Mouse (Mus musculus): ENCODE results near the gene Sumf2. TPM values are rescaled to one million over a fixed set of nuclear protein-coding genes. Genes with fewer than 3 reads are reported as not detected.

The Sumf2 gene
- total and polyA plus RNA-seq, 3 experiments = 32.9 to 35.8 TPM; not detected in 1

GRCm38 (mm10) chr5:129847558-129847820 lies 703 bp downstream of the Sumf2 start:
- Histone ChIP-seq H3K27me3 (ENCODE audit: control insufficient read depth in 1 of 2, insufficient read depth in 2 of 2, low read length in 2 of 2) (no peaks in the 10 kb centered on the region), H3K4me1 (ENCODE audit: control insufficient read depth in 1 of 2, insufficient read depth in 2 of 2, low read length in 2 of 2) (peaks cover 2 to 13% of the 10 kb centered on the region in 2 experiments; a peak in 2 of 4 replicates), H3K79me2 (ENCODE audit: control insufficient read depth, insufficient read depth, low read length, poor library complexity) (peaks cover 18% of the 10 kb centered on the region), H3K27ac (ENCODE audit: control insufficient read depth, low read depth, low read length) (peak overlapping the region; percentile 81), H3K4me3 (ENCODE audit: control insufficient read depth in 1 of 2, insufficient read depth in 1 of 2, low read depth in 2 of 2, low read length in 2 of 2) (peak overlapping the region; percentile 77 to 78), H3K9me3 (replicated peaks; ENCODE audit: insufficient read depth, low read length) (no peaks in the 10 kb centered on the region), H3K9ac (ENCODE audit: control insufficient read depth, low read depth, low read length, poor library complexity, severe bottlenecking) (peak overlapping the region; percentile 87), H3K36me3 (ENCODE audit: control insufficient read depth in 1 of 2, insufficient read depth in 2 of 2, low read length in 2 of 2) (peaks cover 16 to 19% of the 10 kb centered on the region in 2 experiments)
- DNase-seq (ENCODE audit: low read depth, low spot score) = peak; percentile 63
- TF ChIP-seq RAD21 (IDR thresholded peaks at IDR 0.05; ENCODE audit: low read depth, low read length) = no peak

- no peak for DNase-seq (ENCODE audit: low read depth, low spot score)
- peaks cover 0 to 2% of the 10 kb centered on the region in 2 experiments; a peak in 2 of 4 replicates for H3K36me3 ChIP-seq (ENCODE audit: control insufficient read depth in 1 of 2, insufficient read depth in 2 of 2, low read length in 2 of 2)
- H3K9ac ChIP-seq (ENCODE audit: control insufficient read depth, low read depth, low read length, poor library complexity, severe bottlenecking) = no peak overlapping the region
- no peaks in the 10 kb centered on the region for H3K27me3 ChIP-seq (ENCODE audit: control insufficient read depth in 1 of 2, insufficient read depth in 2 of 2, low read length in 2 of 2)
- no peak overlapping the region for H3K4me3 ChIP-seq (ENCODE audit: control insufficient read depth in 1 of 2, insufficient read depth in 1 of 2, low read depth in 2 of 2, low read length in 2 of 2)
- no peak overlapping the region for H3K27ac ChIP-seq (ENCODE audit: control insufficient read depth, low read depth, low read length)
- H3K79me2 ChIP-seq (ENCODE audit: control insufficient read depth, insufficient read depth, low read length, poor library complexity) = no peaks in the 10 kb centered on the region
- no peaks in the 10 kb centered on the region for H3K9me3 ChIP-seq (replicated peaks; ENCODE audit: insufficient read depth, low read length)
- TF ChIP-seq CTCF (IDR thresholded peaks at IDR 0.05 in 2 of 3, conservative IDR thresholded peaks at IDR 0.05 in 1 of 3; ENCODE audit: control insufficient read depth in 1 of 3, insufficient read depth in 1 of 3, low read depth in 2 of 3, low read length in 3 of 3, poor library complexity in 1 of 3, severe bottlenecking in 1 of 3) (0 out of 6 replicates have a peak, but pooled peaks of 1 of the 3 experiments have one; percentile 15), E2F4 (IDR thresholded peaks at IDR 0.05; ENCODE audit: borderline replicate concordance, low read depth, low read length) (no peak), ZNF384 (IDR thresholded peaks at IDR 0.05; ENCODE audit: low read depth, low read length) (no peak)
- H3K4me1 ChIP-seq (ENCODE audit: control insufficient read depth in 1 of 2, insufficient read depth in 2 of 2, low read length in 2 of 2) = no peaks in the 10 kb centered on the region
Observed at GRCm38 (mm10) chr5:129855163-129855562, 8.4 kb downstream of the Sumf2 start.

GRCm38 (mm10) chr5:129856414-129856813 lies 9.6 kb downstream of the Sumf2 start:
- peak; percentile 56 for DNase-seq (ENCODE audit: low read depth, low spot score)
- H3K9me3 ChIP-seq (replicated peaks; ENCODE audit: insufficient read depth, low read length) = no peaks in the 10 kb centered on the region
- H3K9ac ChIP-seq (ENCODE audit: control insufficient read depth, low read depth, low read length, poor library complexity, severe bottlenecking) = no peak overlapping the region
- TF ChIP-seq CTCF (IDR thresholded peaks at IDR 0.05 in 2 of 3, conservative IDR thresholded peaks at IDR 0.05 in 1 of 3; ENCODE audit: control insufficient read depth in 1 of 3, insufficient read depth in 1 of 3, low read depth in 2 of 3, low read length in 3 of 3, poor library complexity in 1 of 3, severe bottlenecking in 1 of 3) (peak; percentile 39 to 53 (median 41); a peak in 5 of 6 replicates), ELF1 (IDR thresholded peaks at IDR 0.05; ENCODE audit: low read depth, low read length) (no peak)
- H3K36me3 ChIP-seq (ENCODE audit: control insufficient read depth in 1 of 2, insufficient read depth in 2 of 2, low read length in 2 of 2) = peaks cover 0 to 2% of the 10 kb centered on the region in 2 experiments; a peak in 1 of 4 replicates
- no peak overlapping the region for H3K4me3 ChIP-seq (ENCODE audit: control insufficient read depth in 1 of 2, insufficient read depth in 1 of 2, low read depth in 2 of 2, low read length in 2 of 2)
- H3K27me3 ChIP-seq (ENCODE audit: control insufficient read depth in 1 of 2, insufficient read depth in 2 of 2, low read length in 2 of 2) = no peaks in the 10 kb centered on the region
- no peaks in the 10 kb centered on the region for H3K4me1 ChIP-seq (ENCODE audit: control insufficient read depth in 1 of 2, insufficient read depth in 2 of 2, low read length in 2 of 2)
- no peaks in the 10 kb centered on the region for H3K79me2 ChIP-seq (ENCODE audit: control insufficient read depth, insufficient read depth, low read length, poor library complexity)
- H3K27ac ChIP-seq (ENCODE audit: control insufficient read depth, low read depth, low read length) = no peak overlapping the region

- DNase-seq (ENCODE audit: low read depth, low spot score) = no peak
- H3K4me1 ChIP-seq (ENCODE audit: control insufficient read depth in 1 of 2, insufficient read depth in 2 of 2, low read length in 2 of 2) = no peaks in the 10 kb centered on the region
- H3K79me2 ChIP-seq (ENCODE audit: control insufficient read depth, insufficient read depth, low read length, poor library complexity) = no peaks in the 10 kb centered on the region
- no peak overlapping the region for H3K27ac ChIP-seq (ENCODE audit: control insufficient read depth, low read depth, low read length)
- H3K36me3 ChIP-seq (ENCODE audit: control insufficient read depth in 1 of 2, insufficient read depth in 2 of 2, low read length in 2 of 2) = no peaks in the 10 kb centered on the region; a peak in 1 of 4 replicates
- H3K4me3 ChIP-seq (ENCODE audit: control insufficient read depth in 1 of 2, insufficient read depth in 1 of 2, low read depth in 2 of 2, low read length in 2 of 2) = no peak overlapping the region
- no peaks in the 10 kb centered on the region for H3K27me3 ChIP-seq (ENCODE audit: control insufficient read depth in 1 of 2, insufficient read depth in 2 of 2, low read length in 2 of 2)
- H3K9me3 ChIP-seq (replicated peaks; ENCODE audit: insufficient read depth, low read length) = no peaks in the 10 kb centered on the region
- no peak overlapping the region for H3K9ac ChIP-seq (ENCODE audit: control insufficient read depth, low read depth, low read length, poor library complexity, severe bottlenecking)
- TF ChIP-seq USF1 (IDR thresholded peaks at IDR 0.05; ENCODE audit: low read depth, low read length) = no peak
- no peak for TF ChIP-seq CHD2 (IDR thresholded peaks at IDR 0.05; ENCODE audit: low read length)
- no peak for TF ChIP-seq RAD21 (IDR thresholded peaks at IDR 0.05; ENCODE audit: low read depth, low read length)
- TF ChIP-seq GATA1 (IDR thresholded peaks at IDR 0.05; ENCODE audit: low read depth, low read length) = no peak
- no peak for TF ChIP-seq SMC3 (IDR thresholded peaks at IDR 0.05; ENCODE audit: low read depth, low read length)
- no peak for TF ChIP-seq EP300 (IDR thresholded peaks at IDR 0.05; ENCODE audit: low read depth in 1 of 2, low read length in 2 of 2)
- no peak for TF ChIP-seq TBP (IDR thresholded peaks at IDR 0.05; ENCODE audit: low read depth, low read length)
- no peak for TF ChIP-seq TAL1 (IDR thresholded peaks at IDR 0.05; ENCODE audit: low read length)
- no peak for TF ChIP-seq POLR2A (IDR thresholded peaks at IDR 0.05; ENCODE audit: control insufficient read depth in 1 of 2, insufficient read depth in 1 of 2, low read depth in 1 of 2, low read length in 2 of 2, poor library complexity in 1 of 2)
- TF ChIP-seq POLR2AphosphoS2 (IDR thresholded peaks at IDR 0.05; ENCODE audit: low read length) = no peak
- TF ChIP-seq KAT2A (conservative IDR thresholded peaks at IDR 0.05; ENCODE audit: low read depth, low read length) = no peak
- TF ChIP-seq RCOR1 (IDR thresholded peaks at IDR 0.05; ENCODE audit: low read depth, low read length) = no peak
- TF ChIP-seq SIN3A (IDR thresholded peaks at IDR 0.05; ENCODE audit: low read length) = no peak
- TF ChIP-seq UBTF (IDR thresholded peaks at IDR 0.05; ENCODE audit: borderline replicate concordance, insufficient read depth, low read depth, low read length) = no peak
- no peak for TF ChIP-seq ZKSCAN1 (IDR thresholded peaks at IDR 0.05; ENCODE audit: low read depth, low read length)
- no peak for TF ChIP-seq POLR2AphosphoS5 (IDR thresholded peaks at IDR 0.05; ENCODE audit: borderline replicate concordance, low read depth, low read length)
- TF ChIP-seq NELFE (IDR thresholded peaks at IDR 0.05; ENCODE audit: low read depth, low read length) = no peak
- TF ChIP-seq E2F4 (IDR thresholded peaks at IDR 0.05; ENCODE audit: borderline replicate concordance, low read depth, low read length) = no peak
Observed at GRCm38 (mm10) chr5:129862325-129862724, 15.5 kb downstream of the Sumf2 start.
